Comparison of ENCODE assay signal across 27 mouse cellular contexts in the genomic region with DNA sequence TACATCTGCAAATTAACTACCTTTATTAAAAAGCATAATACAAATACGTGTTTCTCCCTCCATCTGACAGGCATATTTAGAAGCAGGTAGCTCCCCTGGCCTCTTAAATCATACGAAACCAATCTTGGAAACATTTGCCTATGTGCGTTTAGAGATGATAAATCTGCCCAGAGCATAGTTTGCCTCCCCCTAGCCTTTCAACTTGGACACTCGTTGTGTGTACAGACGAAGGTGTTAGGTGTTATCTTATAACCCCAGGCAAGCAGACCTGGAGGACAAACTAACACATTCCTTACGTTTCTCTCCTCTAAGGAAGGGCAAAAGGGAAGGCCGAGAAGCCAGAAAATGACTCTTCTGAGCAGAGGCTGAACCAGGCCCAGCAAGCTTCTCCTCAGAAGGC.
"Had no signal": no experiment of that assay in that cellular context is flagged by ENCODE, and none has a peak within 500 bp of the region (broad histone marks: within the 10 kb centered on the region; RNA-seq: fewer than 3 reads in every experiment).

No protein-coding gene starts in this region.

- H3K4me2 ChIP-seq: heart, embryonic 11.5 days; heart, embryonic 13.5 days; heart, embryonic 15.5 days; hindbrain, embryonic 12.5 days; hindbrain, embryonic 14.5 days; intestine, embryonic 15.5 days; limb, embryonic 13.5 days; limb, embryonic 15.5 days; liver, embryonic 12.5 days had no signal

- H3K27me3 ChIP-seq: heart, embryonic 13.5 days; heart, embryonic 15.5 days; hindbrain, embryonic 12.5 days; intestine, embryonic 15.5 days; limb, embryonic 13.5 days; limb, embryonic 15.5 days; liver, embryonic 12.5 days had no signal

- H3K27ac ChIP-seq: gastrocnemius, adult 2 months; heart, adult 2 months; heart, embryonic 13.5 days; heart, embryonic 15.5 days; hindbrain, embryonic 10.5 days; hindbrain, embryonic 12.5 days; hindbrain, embryonic 14.5 days; intestine, embryonic 15.5 days; layer of hippocampus, adult 2 months; limb, embryonic 13.5 days; limb, embryonic 15.5 days; liver, embryonic 12.5 days; liver, embryonic 14.5 days had no signal

- H3K9ac ChIP-seq: heart, embryonic 13.5 days; heart, embryonic 15.5 days; hindbrain, embryonic 12.5 days; hindbrain, embryonic 14.5 days; intestine, embryonic 15.5 days; limb, embryonic 13.5 days; limb, embryonic 15.5 days; liver, embryonic 12.5 days; liver, embryonic 14.5 days had no signal

- H3K9me3 ChIP-seq: heart, embryonic 13.5 days; heart, embryonic 15.5 days; hindbrain, embryonic 10.5 days; hindbrain, embryonic 12.5 days; intestine, embryonic 15.5 days; limb, embryonic 13.5 days; limb, embryonic 15.5 days; liver, embryonic 12.5 days had no signal

- H3K4me3 ChIP-seq: gastrocnemius, adult 2 months; heart, adult 2 months; heart, embryonic 13.5 days; heart, embryonic 15.5 days; hindbrain, embryonic 10.5 days; hindbrain, embryonic 12.5 days; intestine, embryonic 15.5 days; layer of hippocampus, adult 2 months; limb, embryonic 13.5 days; limb, embryonic 15.5 days; liver, embryonic 12.5 days had no signal

- DNase-seq: gastrocnemius, adult 2 months; gastrocnemius, postnatal 10 days; gastrocnemius, postnatal 25 days; heart, adult 2 months; heart, postnatal 4 days; kidney, adult 18-20 months; kidney, postnatal 10 days; kidney, postnatal 25 days; kidney, postnatal 4 days; layer of hippocampus, adult 9-11 months; layer of hippocampus, postnatal 36 days; left cerebral cortex, postnatal 4 days had no signal

- H3K4me1 ChIP-seq: hindbrain, embryonic 12.5 days; liver, embryonic 12.5 days had no signal

- H3K36me3 ChIP-seq: heart, embryonic 15.5 days; hindbrain, embryonic 12.5 days; intestine, embryonic 15.5 days; limb, embryonic 13.5 days; limb, embryonic 15.5 days; liver, embryonic 12.5 days had no signal

- ATAC-seq: hindbrain, embryonic 16.5 days; inflammation-experienced regulatory T-cells, adult 6 months; intestine, embryonic 15.5 days; intestine, postnatal 0 days; liver, embryonic 12.5 days had no signal
